In the genomic region with DNA sequence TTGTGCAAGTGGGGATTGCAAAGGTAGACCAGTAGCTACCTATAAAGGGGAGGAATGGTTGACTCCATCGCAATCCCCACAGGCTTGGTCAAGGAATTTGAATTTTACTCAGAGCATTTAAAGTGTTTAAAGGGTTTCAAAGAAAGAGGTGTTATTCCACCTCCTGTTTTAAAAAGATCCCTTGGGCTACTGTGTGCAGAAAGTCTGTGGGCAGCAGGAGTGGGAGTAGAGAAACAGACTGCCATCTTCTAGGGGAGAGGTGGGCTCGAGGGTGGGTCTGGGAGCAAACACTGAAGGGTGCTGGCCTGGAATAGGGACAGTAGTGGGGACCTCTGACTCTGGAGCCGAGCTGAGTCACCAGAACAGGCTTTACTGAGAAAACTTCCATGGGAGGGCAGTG, we compare ENCODE assay signal across 17 mouse cellular contexts. TPM values are rescaled to one million over a fixed set of nuclear protein-coding genes. Genes with fewer than 3 reads are reported as not detected.
"Had no signal": no experiment of that assay in that cellular context is flagged by ENCODE, and none has a peak within 500 bp of the region (broad histone marks: within the 10 kb centered on the region; RNA-seq: fewer than 3 reads in every experiment).

No protein-coding gene starts in this region.

- H3K27ac ChIP-seq: neural tube, embryonic 13.5 days; neural tube, embryonic 15.5 days; stomach, embryonic 15.5 days; stomach, postnatal 0 days had no signal

- DNase-seq: retina, postnatal 1 day; right cerebral cortex, adult 18-20 months; right cerebral cortex, postnatal 14 days; right cerebral cortex, postnatal 25 days; right cerebral cortex, postnatal 4 days; spleen, adult 18-20 months; thymus, adult 18-20 months; thymus, adult 2 months; thymus, postnatal 14 days; thymus, postnatal 25 days; thymus, postnatal 36 days; thymus, postnatal 4 days had no signal

- H3K4me3 ChIP-seq: neural tube, embryonic 13.5 days; neural tube, embryonic 15.5 days; stomach, embryonic 15.5 days had no signal

RNA-seq across cellular contexts. Expression of gene Sptbn2, which starts 22.1 kb away (rescaled TPM):
- total RNA-seq: neutrophil, adult 5-6 weeks had no signal

RNA-seq across cellular contexts. Expression of gene Gm960, which starts 34.6 kb away (rescaled TPM):
- total RNA-seq: neutrophil, adult 5-6 weeks had no signal
